ENCODE assay signal across 8 mouse cellular contexts in genomic region chr2:64853918-64854317, GRCm38 (mm10).
DNase-seq lines count a peak whose midpoint lies in the region; ATAC-seq lines count a peak whose summit lies in the region.
"Had no signal": no experiment of that assay in that cellular context is flagged by ENCODE, and none has a peak within 500 bp of the region (broad histone marks: within the 10 kb centered on the region; RNA-seq: fewer than 3 reads in every experiment).

No protein-coding gene starts in this region.

- H3K4me3 ChIP-seq in heart, embryonic 15.5 days, result no peak overlapping the region
- H3K4me3 ChIP-seq: myocyte had no signal

- peak; percentile 69 for DNase-seq in ES-CJ7 (ENCODE audit: low read depth, low spot score)
- DNase-seq in adrenal gland, adult 2 months, result peak; percentile 53
- peak; percentile 71 for DNase-seq in embryo, embryonic 11.5 days (ENCODE audit: low read depth, low spot score)
- DNase-seq in layer of hippocampus, adult 9-11 months, result peak; percentile 79
- peak; percentile 11 for DNase-seq in skeletal muscle tissue, adult 2 months (ENCODE audit: low read depth, low spot score)

- 13% methylated on average over 7 of the region's 7 CpGs for WGBS in heart, embryonic 15.5 days

- peak overlapping the region; percentile 14; the same call in 1 of the 2 replicates for H3K4me2 ChIP-seq in heart, embryonic 15.5 days

- no peaks in the 10 kb centered on the region for H3K36me3 ChIP-seq in heart, embryonic 15.5 days

- H3K4me1 ChIP-seq in heart, embryonic 15.5 days (replicated peaks), result peaks cover 3% of the 10 kb centered on the region; the same call in 1 of the 2 replicates

- H3K27ac ChIP-seq in heart, embryonic 15.5 days, result no peak overlapping the region

- no peaks in the 10 kb centered on the region for H3K27me3 ChIP-seq in heart, embryonic 15.5 days

- H3K9me3 ChIP-seq in heart, embryonic 15.5 days (replicated peaks), result no peaks in the 10 kb centered on the region

- no peak overlapping the region for H3K9ac ChIP-seq in heart, embryonic 15.5 days

- no peak for ATAC-seq in heart, embryonic 15.5 days (replicated peaks; ENCODE audit: insufficient number of reproducible peaks, insufficient read depth, low FRiP score, low read depth)
- peak; percentile 59 for ATAC-seq in megakaryocyte, adult 5-6 weeks (ENCODE audit: poor library complexity, severe bottlenecking)

Comparison
In these comparisons a context has a peak if more than half of its experiments do, and no peak if none do; other contexts are left out.
1. DNase-seq: peak in every context shown above with its lines; median percentile 79 in layer of hippocampus, adult 9-11 months; 71 in embryo, embryonic 11.5 days; 69 in ES-CJ7; 53 in adrenal gland, adult 2 months; 11 in skeletal muscle tissue, adult 2 months.